In genomic region chr2:59219997-59220789, GRCm38 (mm10) we compare ENCODE assay signal across 8 mouse cellular contexts. TPM values are rescaled to one million over a fixed set of nuclear protein-coding genes. Genes with fewer than 3 reads are reported as not detected.
DNase-seq lines count a peak whose midpoint lies in the region; ATAC-seq and TF ChIP-seq lines count a peak whose summit lies in the region.
"Had no signal": no experiment of that assay in that cellular context is flagged by ENCODE, and none has a peak within 500 bp of the region (broad histone marks: within the 10 kb centered on the region; RNA-seq: fewer than 3 reads in every experiment).

No protein-coding gene starts in this region.

- ATAC-seq in midbrain, embryonic 11.5 days (ENCODE audit: low FRiP score) = no peak
- ATAC-seq in midbrain, embryonic 15.5 days (replicated peaks) = no peak
- ATAC-seq in heart, embryonic 13.5 days (ENCODE audit: extremely low read depth, insufficient number of reproducible peaks, low FRiP score, low TSS enrichment) = no peak
- peak; percentile 94 for ATAC-seq in stomach, postnatal 0 days (ENCODE audit: low FRiP score, low TSS enrichment)
- ATAC-seq in monocyte, adult 5-6 weeks (replicated peaks; ENCODE audit: insufficient number of reproducible peaks, low FRiP score, low TSS enrichment, poor library complexity, severe bottlenecking) = no peak

- H3K27ac ChIP-seq in midbrain, embryonic 11.5 days (ENCODE audit: low read depth, low read length) = no peak overlapping the region
- no peak overlapping the region for H3K27ac ChIP-seq in midbrain, embryonic 15.5 days
- peak overlapping the region; percentile 90 for H3K27ac ChIP-seq in heart, embryonic 13.5 days (replicated peaks)
- peak overlapping the region; percentile 75 for H3K27ac ChIP-seq in stomach, postnatal 0 days (replicated peaks)
- H3K27ac ChIP-seq in left cerebral cortex, adult 2 months = no peak overlapping the region

- no peak overlapping the region for H3K4me3 ChIP-seq in midbrain, embryonic 11.5 days (ENCODE audit: low read depth, low read length)
- H3K4me3 ChIP-seq in midbrain, embryonic 15.5 days = no peak overlapping the region
- no peak overlapping the region for H3K4me3 ChIP-seq in heart, embryonic 13.5 days
- no peak overlapping the region for H3K4me3 ChIP-seq in stomach, postnatal 0 days (ENCODE audit: low read depth, low read length)
- H3K4me3 ChIP-seq in left cerebral cortex, adult 2 months = no peak overlapping the region
- H3K4me3 ChIP-seq: megakaryocyte, embryonic 14.5 days had no signal

- no peak overlapping the region for H3K4me2 ChIP-seq in midbrain, embryonic 11.5 days
- no peak overlapping the region for H3K4me2 ChIP-seq in midbrain, embryonic 15.5 days
- peak overlapping the region; percentile 43 for H3K4me2 ChIP-seq in heart, embryonic 13.5 days
- H3K4me2 ChIP-seq in stomach, postnatal 0 days (replicated peaks; ENCODE audit: low read depth) = no peak overlapping the region

- H3K9me3 ChIP-seq in midbrain, embryonic 11.5 days (ENCODE audit: control insufficient read depth, low read length) = no peaks in the 10 kb centered on the region
- H3K9me3 ChIP-seq in midbrain, embryonic 15.5 days = no peaks in the 10 kb centered on the region
- H3K9me3 ChIP-seq in heart, embryonic 13.5 days = no peaks in the 10 kb centered on the region
- H3K9me3 ChIP-seq in stomach, postnatal 0 days (ENCODE audit: control insufficient read depth, low read length) = no peaks in the 10 kb centered on the region
- H3K9me3 ChIP-seq: megakaryocyte, embryonic 14.5 days had no signal

- no peaks in the 10 kb centered on the region for H3K4me1 ChIP-seq in midbrain, embryonic 11.5 days (ENCODE audit: control insufficient read depth, insufficient read depth, low read length)
- H3K4me1 ChIP-seq in midbrain, embryonic 15.5 days = no peaks in the 10 kb centered on the region
- H3K4me1 ChIP-seq in heart, embryonic 13.5 days = peaks cover 38% of the 10 kb centered on the region
- 0 out of 2 replicates have a peak, but pooled peaks cover 2% of the 10 kb centered on the region for H3K4me1 ChIP-seq in stomach, postnatal 0 days (replicated peaks; ENCODE audit: control insufficient read depth, insufficient read depth)

- no peaks in the 10 kb centered on the region for H3K27me3 ChIP-seq in midbrain, embryonic 11.5 days (ENCODE audit: control insufficient read depth, insufficient read depth, low read length)
- H3K27me3 ChIP-seq in midbrain, embryonic 15.5 days (replicated peaks) = no peaks in the 10 kb centered on the region
- H3K27me3 ChIP-seq in heart, embryonic 13.5 days (replicated peaks) = no peaks in the 10 kb centered on the region
- H3K27me3 ChIP-seq in stomach, postnatal 0 days (ENCODE audit: control insufficient read depth, insufficient read depth, low read length) = no peaks in the 10 kb centered on the region
- H3K27me3 ChIP-seq: megakaryocyte, embryonic 14.5 days had no signal

- no peak overlapping the region for H3K9ac ChIP-seq in midbrain, embryonic 11.5 days (ENCODE audit: low read length)
- no peak overlapping the region for H3K9ac ChIP-seq in midbrain, embryonic 15.5 days
- peak overlapping the region; percentile 44; the same call in 1 of the 2 replicates for H3K9ac ChIP-seq in heart, embryonic 13.5 days
- no peak overlapping the region for H3K9ac ChIP-seq in stomach, postnatal 0 days (ENCODE audit: low read length)

- 86% methylated on average over 9 of the region's 9 CpGs for WGBS in midbrain, embryonic 11.5 days
- 72% methylated on average over 9 of the region's 9 CpGs for WGBS in midbrain, embryonic 15.5 days
- WGBS in heart, embryonic 13.5 days = 19% methylated on average over 9 of the region's 9 CpGs
- WGBS in large intestine, adult 2 months = 16% methylated on average over 9 of the region's 9 CpGs
- 12% methylated on average over 9 of the region's 9 CpGs for WGBS in stomach, postnatal 0 days

- intact Hi-C loops in left cerebral cortex, adult 2 months (cut with DNase I) = no loop called here

- TF ChIP-seq EP300 in stomach, postnatal 0 days (optimal IDR thresholded peaks at IDR 0.05) = no peak

- DNase-seq in midbrain, embryonic 11.5 days (ENCODE audit: low spot score, missing footprints) = peak; percentile 61
- peak; percentile 70 for DNase-seq in large intestine, adult 2 months (ENCODE audit: low read depth, low spot score)
- DNase-seq in stomach, postnatal 0 days (ENCODE audit: low spot score) = peak; percentile 87
- no peak for DNase-seq in left cerebral cortex, adult 2 months (ENCODE audit: extremely low spot score in 1 of 2, low spot score in 2 of 2)

- no peaks in the 10 kb centered on the region for H3K36me3 ChIP-seq in midbrain, embryonic 11.5 days (ENCODE audit: control insufficient read depth, insufficient read depth, low read length)
- H3K36me3 ChIP-seq in midbrain, embryonic 15.5 days (replicated peaks) = no peaks in the 10 kb centered on the region
- H3K36me3 ChIP-seq in heart, embryonic 13.5 days = peaks cover 36% of the 10 kb centered on the region
- no peaks in the 10 kb centered on the region; the same call in 1 of the 2 replicates for H3K36me3 ChIP-seq in stomach, postnatal 0 days (ENCODE audit: control insufficient read depth, insufficient read depth, low read length)

- TF ChIP-seq CTCF in stomach, postnatal 0 days (IDR thresholded peaks at IDR 0.05; ENCODE audit: low read depth) = no peak
- TF ChIP-seq CTCF in left cerebral cortex, adult 2 months (IDR thresholded peaks at IDR 0.05) = no peak

RNA-seq across cellular contexts. Expression of gene Pkp4, which starts 59.5 kb away (rescaled TPM):
- 19.0 and 20.2 TPM in 2 replicates for polyA plus RNA-seq in midbrain, embryonic 11.5 days (2014; fragmentation: Nextera tagmentation; extraction: Ambion mirVana)
- 24.8 and 25.8 TPM in 2 replicates for polyA plus RNA-seq in midbrain, embryonic 15.5 days (2015; fragmentation: Nextera tagmentation; extraction: Ambion mirVana)
- 32.4 and 37.6 TPM in 2 replicates for polyA plus RNA-seq in heart, embryonic 13.5 days (2015; fragmentation: Nextera tagmentation; extraction: Ambion mirVana)
- polyA plus RNA-seq in large intestine, adult 2 months (2012; rRNA removed) = 33.5 and 67.2 TPM in 2 replicates
- polyA plus RNA-seq in stomach, postnatal 0 days (2015; fragmentation: Nextera tagmentation; extraction: Ambion mirVana) = 16.8 and 16.9 TPM in 2 replicates
- total RNA-seq in monocyte, adult 5-6 weeks (2017) = 16.6 to 23.4 TPM (median 22.2 TPM) in 3 replicates
- 100 to 1,000 TPM; 200 to 224 TPM for total RNA-seq in left cerebral cortex, adult 2 months (2021)

RNA-seq across cellular contexts. Expression of gene Ccdc148, which starts 59.7 kb away (rescaled TPM):
- 0.55 and 0.80 TPM in 2 replicates for polyA plus RNA-seq in midbrain, embryonic 11.5 days (2014; fragmentation: Nextera tagmentation; extraction: Ambion mirVana)
- 6.2 and 7.0 TPM in 2 replicates for polyA plus RNA-seq in midbrain, embryonic 15.5 days (2015; fragmentation: Nextera tagmentation; extraction: Ambion mirVana)
- 0.88 and 0.89 TPM in 2 replicates for polyA plus RNA-seq in heart, embryonic 13.5 days (2015; fragmentation: Nextera tagmentation; extraction: Ambion mirVana)
- 0.09 and 0.12 TPM in 2 replicates for polyA plus RNA-seq in large intestine, adult 2 months (2012; rRNA removed)
- polyA plus RNA-seq in stomach, postnatal 0 days (2015; fragmentation: Nextera tagmentation; extraction: Ambion mirVana) = 0.24 and 0.47 TPM in 2 replicates
- 0.19 to 1.1 TPM in 2 of 3 replicates, not detected in the other for total RNA-seq in monocyte, adult 5-6 weeks (2017)
- 10 to 100 TPM; 12.6 to 14.2 TPM for total RNA-seq in left cerebral cortex, adult 2 months (2021)

Comparison
In these comparisons a context has a peak if more than half of its experiments do, and no peak if none do; other contexts are left out.
1. DNase-seq: peak in midbrain, embryonic 11.5 days (single experiment), large intestine, adult 2 months (single experiment) and stomach, postnatal 0 days (single experiment); none in left cerebral cortex, adult 2 months (0 of 2).
2. H3K27ac ChIP-seq: peak in heart, embryonic 13.5 days (single experiment) and stomach, postnatal 0 days (single experiment); none in midbrain, embryonic 11.5 days (single experiment), midbrain, embryonic 15.5 days (single experiment) and left cerebral cortex, adult 2 months (single experiment).